Mouse (Mus musculus): ENCODE measurements at regions not wholly inside any gene's neighbourhood (a gene's known extent, or its start where the extent isn't known, plus 50 kb on each side); places are given as distances from the start of the nearest gene placed in this dataset.

DNA sequence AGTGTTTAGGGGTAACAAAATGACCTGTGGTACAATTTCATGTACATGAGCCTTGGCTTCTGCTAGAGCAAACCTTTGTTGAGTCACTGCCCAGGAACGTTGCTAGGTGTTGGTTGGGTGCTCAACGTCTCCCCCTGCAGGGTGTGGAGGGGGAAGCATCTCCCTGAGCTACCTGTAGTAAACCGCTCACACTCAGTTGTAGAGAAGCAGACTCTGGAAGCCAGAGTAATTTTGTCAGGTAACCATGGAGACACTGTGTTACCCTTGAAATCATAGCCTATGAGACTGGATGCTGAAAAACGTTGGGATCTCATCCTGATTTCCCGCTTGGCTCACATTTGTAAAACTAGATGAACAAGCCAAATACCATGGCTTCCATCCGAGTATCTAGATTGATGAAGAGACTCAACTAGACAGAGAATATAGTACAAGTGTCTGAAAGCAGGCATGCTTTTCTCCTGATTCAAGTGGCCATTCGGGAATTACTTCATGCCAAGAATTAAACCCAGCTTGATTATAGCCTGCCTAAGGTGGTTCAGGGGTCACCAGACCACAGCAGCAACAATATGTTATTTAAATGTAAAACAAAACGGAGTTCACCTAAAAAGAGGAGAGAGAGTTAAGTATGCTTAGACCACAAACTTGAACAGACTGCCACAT, 63.7 kb upstream of the Ctla4 start:
- peak; percentile 8 for DNase-seq (ENCODE audit: low spot score)

DNA sequence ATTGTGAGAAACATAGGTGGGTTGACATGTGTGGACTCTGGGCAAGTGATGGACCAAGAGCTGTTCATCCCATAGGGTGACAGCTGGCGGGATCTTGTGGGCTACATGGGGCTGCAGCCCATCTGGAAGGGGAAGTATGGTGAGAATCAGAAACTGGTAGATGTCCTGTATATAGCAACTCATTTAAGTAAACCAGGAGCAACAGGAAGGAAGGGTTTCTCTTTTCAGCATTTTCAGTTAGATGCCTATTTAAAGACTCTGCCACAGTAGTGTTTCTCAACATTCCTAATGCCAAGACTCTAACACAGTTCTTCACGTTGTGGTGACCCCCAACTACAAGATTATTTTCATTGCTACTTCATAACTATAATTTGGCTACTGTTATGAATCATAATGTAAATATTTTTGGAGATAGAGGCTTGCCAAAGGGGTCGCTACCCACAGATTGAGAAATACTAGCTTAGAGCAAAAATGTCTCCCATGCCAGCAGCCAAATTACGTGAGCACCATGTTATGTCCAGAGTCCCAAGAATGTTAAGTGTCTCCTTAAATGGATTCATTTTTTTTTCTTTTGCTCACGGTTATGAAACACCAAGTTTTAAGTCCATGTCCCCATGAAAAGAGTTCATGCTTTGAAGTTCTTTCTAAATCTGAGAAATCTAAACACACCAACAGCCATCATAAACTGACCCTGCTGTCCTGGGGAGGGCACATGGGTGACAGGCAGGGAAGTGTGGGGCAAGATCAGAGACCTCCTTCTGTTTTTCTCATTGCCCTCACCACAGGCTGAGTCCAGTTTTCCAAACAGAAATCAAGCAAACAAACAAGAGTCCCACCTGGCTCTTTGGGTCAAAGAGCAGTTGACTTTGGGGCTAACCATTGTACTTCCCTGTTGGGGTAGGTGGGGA, 62.3 kb upstream of the Ctla4 start:
- no peak for DNase-seq (ENCODE audit: low spot score)

- DNase-seq (ENCODE audit: low spot score), result no peak
These were observed 61.3 kb upstream of the Ctla4 start for GRCm38 (mm10) chr1:60825256-60826186.

- peak; percentile 5 for DNase-seq (ENCODE audit: low spot score)
These were observed 59.8 kb upstream of the Ctla4 start for GRCm38 (mm10) chr1:60826981-60827380.

DNA sequence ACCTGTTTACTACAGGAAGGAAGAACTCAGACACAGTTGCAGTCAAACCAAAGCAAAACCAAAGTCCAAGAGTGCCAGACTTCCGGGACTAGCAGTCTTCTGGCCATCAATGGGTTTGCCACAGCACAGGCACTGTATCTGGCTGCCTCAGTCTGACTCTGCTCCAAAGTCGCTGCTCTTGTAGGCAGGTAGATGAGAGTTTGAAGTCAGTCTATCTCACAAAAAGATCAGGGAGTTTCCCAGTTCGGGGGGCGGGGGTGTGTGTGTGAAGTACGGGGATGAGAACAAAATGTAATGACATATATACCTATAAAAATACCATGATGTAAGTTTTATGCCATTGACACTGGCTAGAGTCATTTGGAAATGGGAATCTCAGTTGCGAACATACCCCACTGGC, 58.6 kb upstream of the Ctla4 start:
- DNase-seq (ENCODE audit: low spot score), result no peak

- DNase-seq (ENCODE audit: low spot score), result no peak
These were observed 57.0 kb upstream of the Ctla4 start for GRCm38 (mm10) chr1:60829849-60830248.

- DNase-seq (ENCODE audit: low spot score), result no peak
These were observed 53.1 kb upstream of the Ctla4 start for GRCm38 (mm10) chr1:60833668-60834067.
